Mouse (Mus musculus): ENCODE results near the gene Pgbd1. TPM values are rescaled to one million over a fixed set of nuclear protein-coding genes. Genes with fewer than 3 reads are reported as not detected.

Pgbd1 gene
- polyA plus RNA-seq (2021; fragmentation: Nextera tagmentation): 1.2 TPM in 2 replicates
- long read RNA-seq, experiment 1, transcript Pgbd1-202 (4 exons, 2,965 nt): major isoform, 8 of 13 reads
- long read RNA-seq, experiment 1, partial matches to known transcripts: 0 of 13 reads
- long read RNA-seq, experiment 1, other reads (novel, unspliced or antisense): 2 of 13 reads
- long read RNA-seq, experiment 2, partial matches to known transcripts: 0 of 2 reads
- long read RNA-seq, experiment 2, other reads (novel, unspliced or antisense): 2 of 2 reads

DNA sequence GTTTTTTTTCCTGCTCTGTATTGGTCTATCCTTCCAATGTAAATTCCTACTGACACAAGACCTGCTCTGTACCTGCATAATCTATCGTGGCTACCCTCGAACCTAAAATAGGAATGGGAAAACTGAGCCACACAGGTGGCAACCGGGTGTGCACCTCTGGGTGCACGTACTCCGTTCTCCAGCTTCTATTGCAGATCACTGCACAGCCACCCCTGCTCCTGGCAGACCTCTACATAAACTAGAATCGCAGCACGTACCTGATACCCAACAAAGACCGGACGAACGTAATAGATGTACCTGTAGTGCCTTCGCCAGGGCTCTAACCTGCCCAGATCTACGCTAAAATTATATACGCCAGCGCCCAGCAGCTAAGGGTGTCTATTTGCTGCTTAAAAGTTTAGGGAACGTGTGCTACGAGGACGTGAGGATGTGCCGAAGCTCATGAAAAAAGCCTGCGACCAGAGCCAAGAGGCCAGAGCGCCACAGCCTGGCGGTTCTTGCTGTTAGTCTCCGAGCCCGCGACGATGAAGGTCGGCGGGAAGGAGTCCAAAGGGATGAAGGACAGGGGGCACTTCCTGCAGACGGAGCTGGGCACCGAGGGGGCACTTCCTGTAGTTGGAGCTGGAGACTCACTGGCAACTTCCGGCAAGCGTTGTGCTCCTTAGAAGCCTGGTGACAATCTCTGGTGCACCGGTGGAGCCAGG, at the start of gene Pgbd1:
TSS of gene Pgbd1 (minus strand) at position 556 of the 704 bp plus-strand sequence.

DNA sequence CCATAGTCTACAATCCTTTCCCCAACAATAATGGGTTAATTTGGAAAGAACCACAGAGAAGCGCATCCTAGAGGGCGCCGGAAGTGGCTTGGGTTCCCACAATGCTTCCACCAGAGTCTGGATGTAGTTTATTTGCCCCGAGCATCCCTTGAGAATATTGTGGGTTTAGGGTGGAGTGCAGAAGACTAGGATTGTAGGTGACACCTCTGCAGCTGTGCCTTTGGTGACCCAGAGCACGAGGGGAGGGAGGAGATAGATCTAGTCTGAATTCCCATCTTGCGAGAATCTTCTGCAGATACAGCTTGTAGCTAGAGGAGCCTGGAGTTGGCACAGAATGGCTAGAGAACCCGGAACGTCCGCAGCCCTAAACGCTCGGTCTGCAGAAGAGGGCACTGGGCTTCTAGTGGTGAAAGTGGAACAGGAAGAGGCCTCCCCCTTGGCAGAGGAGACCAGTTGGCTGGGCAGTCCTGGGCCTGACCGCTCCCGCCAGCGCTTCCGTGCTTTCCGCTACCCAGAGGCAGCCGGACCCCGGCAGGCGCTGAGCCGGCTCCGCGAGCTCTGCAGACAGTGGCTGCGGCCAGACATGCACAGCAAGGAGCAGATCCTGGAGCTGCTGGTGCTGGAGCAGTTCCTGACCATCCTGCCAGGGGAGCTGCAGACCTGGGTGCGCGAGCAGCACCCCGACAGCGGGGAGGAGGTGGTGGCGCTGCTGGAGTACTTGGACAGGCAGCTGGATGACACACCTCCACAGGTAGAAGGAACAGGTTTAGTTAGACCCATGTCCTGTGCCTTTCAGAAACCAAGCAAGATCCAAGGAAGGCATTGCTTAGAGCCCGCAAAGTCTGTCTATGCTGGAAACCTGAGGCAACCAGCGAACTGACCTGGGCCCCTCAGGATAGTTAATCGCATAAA, 38.2 kb upstream of the Pgbd1 start, which contains the start of the genes Zkscan4 and Gm10065:
TSS of gene Zkscan4 (plus strand) at position 149 of the 912 bp plus-strand sequence.
TSS of gene Gm10065 (minus strand) at position 683 of the 912 bp plus-strand sequence.

GRCm38 (mm10) chr13:21468061-21469019, 27.5 kb upstream of the Pgbd1 start, which contains the start of gene Nkapl:
Nkapl (minus strand) TSS chr13:21468509.

GRCm38 (mm10) chr13:21453449-21453848, 12.6 kb upstream of the Pgbd1 start, which contains the start of gene Zscan26:
Zscan26 (minus strand) TSS chr13:21453730.

GRCm38 (mm10) chr13:21402287-21402846, 38.5 kb downstream of the Pgbd1 start, which contains the start of gene Zkscan3:
Zkscan3 (minus strand) TSS chr13:21402755.

Other genes with a start within 250 kb of the Pgbd1 start
- gene Gpx5, start 148.3 kb downstream of the Pgbd1 start, polyA plus RNA-seq (2021; fragmentation: Nextera tagmentation): not detected in 2 replicates
- gene Gpx6, start 128.9 kb downstream of the Pgbd1 start, polyA plus RNA-seq (2021; fragmentation: Nextera tagmentation): 1.8 TPM in 2 replicates
- gene Olfr1367, start 94.1 kb downstream of the Pgbd1 start, polyA plus RNA-seq (2021; fragmentation: Nextera tagmentation): not detected in 2 replicates
- gene Zscan12, start 78.2 kb downstream of the Pgbd1 start, polyA plus RNA-seq (2021; fragmentation: Nextera tagmentation): 5.0 and 5.1 TPM in 2 replicates
- 11.1 and 12.4 TPM in 2 replicates for gene Zkscan3, start 38.3 kb downstream of the Pgbd1 start, polyA plus RNA-seq (2021; fragmentation: Nextera tagmentation)
- 52.8 and 74.6 TPM in 2 replicates for gene Zscan26, start 12.7 kb upstream of the Pgbd1 start, polyA plus RNA-seq (2021; fragmentation: Nextera tagmentation)
- gene Nkapl, start 27.5 kb upstream of the Pgbd1 start, polyA plus RNA-seq (2021; fragmentation: Nextera tagmentation): 1.5 TPM in 2 replicates
- gene Zkscan4, start 37.8 kb upstream of the Pgbd1 start, polyA plus RNA-seq (2021; fragmentation: Nextera tagmentation): 3.1 and 3.4 TPM in 2 replicates
- 3.9 TPM in 1 of 2 replicates, not detected in the other for gene Gm10065, start 38.4 kb upstream of the Pgbd1 start, polyA plus RNA-seq (2021; fragmentation: Nextera tagmentation)
- 1.5 and 2.0 TPM in 2 replicates for gene AK157302, start 54.2 kb upstream of the Pgbd1 start, polyA plus RNA-seq (2021; fragmentation: Nextera tagmentation)
- gene Gm11273, start 60.4 kb upstream of the Pgbd1 start, polyA plus RNA-seq (2021; fragmentation: Nextera tagmentation): 13.2 and 14.1 TPM in 2 replicates
- 3.0 and 3.3 TPM in 2 replicates for gene Zkscan8, start 90.1 kb upstream of the Pgbd1 start, polyA plus RNA-seq (2021; fragmentation: Nextera tagmentation)
- gene Olfr1366, start 101.8 kb upstream of the Pgbd1 start, polyA plus RNA-seq (2021; fragmentation: Nextera tagmentation): 0.09 TPM in 1 of 2 replicates, not detected in the other
- 0.06 TPM in 1 of 2 replicates, not detected in the other for gene Olfr1535, start 118.8 kb upstream of the Pgbd1 start, polyA plus RNA-seq (2021; fragmentation: Nextera tagmentation)
- gene Olfr1364, start 140.7 kb upstream of the Pgbd1 start, polyA plus RNA-seq (2021; fragmentation: Nextera tagmentation): not detected in 2 replicates
- not detected in 2 replicates for gene Olfr1362, start 173.0 kb upstream of the Pgbd1 start, polyA plus RNA-seq (2021; fragmentation: Nextera tagmentation)
- gene Olfr11, start 201.5 kb upstream of the Pgbd1 start, polyA plus RNA-seq (2021; fragmentation: Nextera tagmentation): not detected in 2 replicates
- gene Olfr1361, start 222.3 kb upstream of the Pgbd1 start, polyA plus RNA-seq (2021; fragmentation: Nextera tagmentation): not detected in 2 replicates
- not detected in 2 replicates for gene Olfr1360, start 236.3 kb upstream of the Pgbd1 start, polyA plus RNA-seq (2021; fragmentation: Nextera tagmentation)

Data from left cerebral cortex, adult 6 months (tissue).